8 mouse cellular contexts compared by ENCODE assay signal in the genomic region with DNA sequence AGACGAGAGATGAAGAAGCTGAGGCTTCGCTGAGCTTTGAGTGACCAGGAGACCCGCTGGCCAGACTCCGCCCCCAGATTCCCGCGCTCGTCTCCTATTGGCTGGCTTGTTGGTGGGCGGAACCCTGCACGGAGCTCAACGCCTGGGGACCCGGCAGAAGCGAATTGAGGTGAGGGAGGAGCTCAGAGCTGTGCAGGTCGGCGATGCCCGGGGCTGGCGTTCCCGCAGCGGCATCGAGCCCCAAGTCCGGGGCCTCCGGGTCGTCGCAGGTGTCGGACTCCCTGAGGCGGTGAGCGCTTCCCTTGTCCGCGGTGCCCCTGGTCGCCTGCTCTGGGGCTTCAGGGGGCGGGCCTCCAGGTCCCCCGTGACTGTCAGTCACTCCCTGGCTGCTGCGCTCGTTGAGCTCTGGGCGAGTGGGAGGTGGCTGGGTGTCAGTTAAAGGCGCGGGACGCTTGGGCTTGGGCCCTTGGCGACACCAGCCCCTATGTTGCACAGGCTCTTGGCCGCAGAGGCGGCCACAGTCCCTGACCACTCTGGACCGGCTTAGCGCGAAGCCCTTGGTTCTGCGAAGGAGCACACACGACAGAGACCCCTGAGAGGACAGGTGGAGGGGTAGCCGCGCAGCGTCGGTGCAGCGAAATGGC. TPM values are rescaled to one million over a fixed set of nuclear protein-coding genes. Genes with fewer than 3 reads are reported as not detected.
DNase-seq lines count a peak whose midpoint lies in the region; ATAC-seq lines count a peak whose summit lies in the region.

Gene Zfp638 (plus strand): TSS at position 156 of the 644 bp plus-strand sequence.

- under 1% methylated on average over 50 of the region's 50 CpGs for WGBS in intestine, embryonic 14.5 days

- peak within 1 kb of the TSS; percentile 41 for H3K9ac ChIP-seq in intestine, embryonic 14.5 days (ENCODE audit: low read length)

- intact Hi-C loops in left cerebral cortex, postnatal 14 days (cut with DNase I): no loop called here

- peak; percentile 96 to 99 for DNase-seq in adrenal gland, adult (ENCODE audit: inconsistent age in 2 of 2, low spot score in 1 of 2)
- peak; percentile 95 for DNase-seq in embryo, embryonic 10.5 days (ENCODE audit: low spot score)
- DNase-seq in gastrocnemius, postnatal 25 days: peak; percentile 91
- peak; percentile 99 for DNase-seq in intestine, embryonic 14.5 days (ENCODE audit: low spot score)
- peak; percentile 92 to 93 for DNase-seq in left cerebral cortex, postnatal 14 days (ENCODE audit: low spot score in 2 of 2)
- DNase-seq in mesoderm, embryonic 11.5 days (ENCODE audit: low read depth, low spot score): peak; percentile 90
- peak; percentile 91 to 92 for DNase-seq in right cerebral cortex, postnatal 36 days (ENCODE audit: low spot score in 2 of 2)
- peak; percentile 93 for DNase-seq in yolk sac, embryonic 10.5 days (ENCODE audit: low spot score)

- H3K27me3 ChIP-seq in intestine, embryonic 14.5 days (replicated peaks; ENCODE audit: control insufficient read depth, insufficient read depth, low read length): no peaks in the 10 kb centered on the region

- H3K36me3 ChIP-seq in intestine, embryonic 14.5 days (ENCODE audit: control insufficient read depth, insufficient read depth, low read length): no peaks in the 10 kb centered on the region

- H3K4me1 ChIP-seq in intestine, embryonic 14.5 days (replicated peaks; ENCODE audit: control insufficient read depth, insufficient read depth, low read length): 0 out of 2 replicates have a peak, but pooled peaks cover 5% of the 10 kb centered on the region

- peak within 1 kb of the TSS; percentile 57 for H3K4me3 ChIP-seq in intestine, embryonic 14.5 days (ENCODE audit: low read depth, low read length)

- H3K4me2 ChIP-seq in intestine, embryonic 14.5 days (ENCODE audit: low read length): peak within 1 kb of the TSS; percentile 99

- ATAC-seq in intestine, embryonic 14.5 days (replicated peaks; ENCODE audit: low FRiP score, low TSS enrichment, low read depth): peak; percentile 96

- no peak within 1 kb of the TSS for H3K27ac ChIP-seq in intestine, embryonic 14.5 days (ENCODE audit: low read depth)

- H3K9me3 ChIP-seq in intestine, embryonic 14.5 days (ENCODE audit: control insufficient read depth, low read length): no peaks in the 10 kb centered on the region

RNA-seq across cellular contexts. Expression of gene Zfp638, which starts in this region (rescaled TPM):
- 10 to 100 TPM; 36.3 to 39.0 TPM for total RNA-seq in gastrocnemius, postnatal 25 days (2021)
- 65.0 and 66.8 TPM in 2 replicates for polyA plus RNA-seq in intestine, embryonic 14.5 days (2014; fragmentation: Nextera tagmentation; extraction: Ambion mirVana)
- 100 to 1,000 TPM; 112 to 116 TPM for total RNA-seq in left cerebral cortex, postnatal 14 days (2021)
